Mouse (Mus musculus): Measurements from ENCODE around the gene Mfap4.

- TF ChIP-seq CTCF (conservative IDR thresholded peaks at IDR 0.05; ENCODE audit: low read length): no peak
- no peak for TF ChIP-seq NANOG (IDR thresholded peaks at IDR 0.05; ENCODE audit: borderline replicate concordance, low read length)
Observed at GRCm38 (mm10) chr11:61465422-61465821, 19.8 kb upstream of the Mfap4 start.

Data from E14TG2a.4 (cell line).